Mouse (Mus musculus) mature B cell (primary cell): ENCODE measurements around the gene L1cam.

ENCODE experiments used
- in situ Hi-C: fragments of 300-500 bp; cut with MboI; formaldehyde crosslinking; loops from 2 replicates; pipeline ENCODE4 v1.14.3; 2019

L1cam gene

DNA sequence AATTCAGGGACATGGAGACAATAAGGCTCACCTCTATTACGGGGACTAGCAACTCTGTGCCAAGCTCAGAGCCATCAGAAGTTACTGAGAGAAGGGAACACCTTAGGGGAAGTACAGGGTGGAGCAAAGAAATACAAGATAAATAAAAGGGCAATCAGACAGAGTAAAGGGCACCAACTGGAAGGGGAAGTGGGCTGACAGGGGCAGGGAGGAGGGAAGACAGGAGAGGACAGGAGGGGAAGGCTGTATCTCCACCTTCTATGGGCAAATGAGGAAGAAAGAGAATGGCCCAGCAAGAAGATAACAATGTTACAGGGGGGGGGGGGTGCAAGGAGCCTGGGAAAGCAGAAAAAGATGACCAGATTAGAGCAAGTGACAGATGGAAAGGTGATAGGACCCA lies 18.9 kb downstream of the L1cam start:
- in situ Hi-C loops: no loop called here

DNA sequence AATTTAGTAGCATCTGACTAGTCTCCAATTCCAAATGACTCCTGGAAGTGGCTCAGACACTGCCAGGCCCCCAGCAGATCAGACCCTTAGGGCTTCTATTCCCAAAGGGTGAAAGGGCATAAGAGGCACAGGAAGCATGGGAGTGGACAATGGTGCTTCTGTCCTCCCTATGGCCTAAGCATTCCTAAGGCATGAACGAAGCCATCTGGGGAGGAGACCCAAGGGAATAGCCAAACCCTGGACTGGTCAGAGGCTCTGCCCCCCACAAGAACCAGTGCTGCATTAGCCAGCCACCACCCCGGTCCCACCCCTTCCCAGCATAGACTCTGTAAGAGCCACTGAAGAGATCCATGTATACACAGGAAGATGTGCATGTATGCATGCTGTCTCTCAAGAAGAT lies 20.0 kb downstream of the L1cam start:
- in situ Hi-C loops: no loop called here

DNA sequence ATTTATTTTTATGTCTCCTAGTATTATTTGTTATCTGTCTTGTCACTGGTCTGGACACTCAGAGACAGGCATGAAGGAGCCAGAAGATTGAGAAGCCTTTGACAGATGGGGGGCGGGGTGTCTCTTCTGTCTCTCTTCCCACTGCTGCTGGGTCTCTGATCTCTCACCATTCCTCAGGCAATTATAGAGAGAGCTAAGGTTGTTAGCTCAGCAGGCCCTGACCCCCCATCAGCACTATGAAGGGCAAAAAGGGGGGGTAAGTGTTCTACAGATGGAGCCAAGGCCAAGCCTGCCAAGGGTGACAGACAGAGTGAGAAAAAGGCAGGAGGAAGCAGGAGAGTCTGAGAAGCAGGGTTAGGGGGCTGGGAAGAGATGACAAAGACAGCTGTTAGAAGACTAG lies 23.9 kb downstream of the L1cam start:
- in situ Hi-C loops: no loop called here

DNA sequence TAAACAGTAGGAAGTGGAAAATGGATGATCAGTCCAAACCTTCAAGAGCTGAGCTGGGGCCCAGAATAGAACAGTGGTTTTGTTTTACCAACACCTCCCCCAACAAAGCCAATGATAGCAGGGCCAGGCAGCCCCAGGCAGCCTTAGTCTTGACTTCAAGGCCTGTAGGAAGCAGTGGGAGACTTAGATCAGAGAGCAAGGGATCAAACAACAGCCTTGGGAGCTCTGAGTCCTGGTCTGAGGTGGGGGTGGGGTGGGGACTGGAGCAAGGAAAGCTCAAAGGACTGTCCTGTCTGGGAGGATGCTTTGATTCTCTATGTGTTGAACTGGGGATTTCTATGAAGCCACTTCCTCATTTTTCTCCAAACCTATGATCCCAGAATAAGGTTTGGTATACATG lies 24.4 kb downstream of the L1cam start:
- in situ Hi-C loops: no loop called here

DNA sequence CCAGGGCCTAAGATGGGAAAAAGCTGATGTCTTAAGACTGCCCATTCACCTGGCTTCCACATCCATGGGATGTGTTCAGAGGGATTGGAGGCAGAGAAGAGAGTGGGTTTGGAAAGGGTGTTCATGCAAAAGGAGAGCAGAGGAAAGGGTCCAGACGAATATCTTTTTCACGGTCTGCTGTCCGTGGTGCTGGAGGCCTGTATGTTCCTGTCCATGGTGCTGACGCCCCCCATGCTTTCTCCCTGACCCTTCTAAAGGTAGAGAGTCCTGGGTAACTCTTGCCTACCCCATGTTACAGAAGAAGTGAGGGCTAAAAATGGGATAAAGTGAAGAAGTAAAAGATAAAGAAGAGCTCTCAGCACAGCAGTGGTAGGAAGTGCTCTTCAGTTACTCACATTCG lies 26.6 kb downstream of the L1cam start:
- in situ Hi-C loops: no loop called here

DNA sequence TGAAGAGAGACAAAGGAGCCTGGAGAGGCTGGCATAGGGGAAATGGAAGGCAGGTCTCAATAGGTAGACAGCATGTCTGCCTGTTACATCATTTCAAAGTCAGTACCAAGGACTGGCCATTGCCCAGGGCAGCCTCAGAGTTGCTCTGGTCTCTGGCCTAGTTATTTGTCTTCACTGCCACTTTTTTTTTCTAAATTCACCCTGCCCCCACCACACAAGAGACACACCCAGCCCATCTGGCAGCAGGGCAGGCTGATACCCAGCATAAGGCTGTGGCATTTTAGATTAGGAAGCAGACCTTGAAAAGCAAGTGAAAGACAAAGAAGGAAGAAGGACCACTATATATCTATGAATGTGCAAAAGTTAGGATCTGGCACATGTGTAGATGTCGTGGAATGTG lies 28.1 kb downstream of the L1cam start:
- in situ Hi-C loops: no loop called here

DNA sequence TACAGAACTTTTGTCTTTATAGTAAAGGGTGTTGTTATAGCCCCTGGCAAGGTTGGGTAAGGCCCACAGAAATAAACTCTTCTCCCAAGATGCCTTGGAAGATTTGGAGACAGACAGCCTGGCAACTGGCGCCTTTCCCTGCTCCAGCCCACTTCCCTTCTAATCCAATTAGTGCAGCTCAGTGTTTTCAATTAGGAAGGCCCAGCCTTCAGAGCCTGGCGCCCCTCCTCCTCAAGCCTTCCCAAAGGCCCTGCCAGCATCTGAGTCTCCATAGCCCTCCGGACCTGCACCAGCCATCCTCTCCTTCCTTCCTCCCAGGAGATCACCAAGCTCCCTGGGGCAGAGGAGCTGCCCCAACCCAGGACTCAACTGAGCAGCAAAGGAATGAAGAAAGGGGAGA lies 28.6 kb downstream of the L1cam start:
- in situ Hi-C loops: no loop called here

DNA sequence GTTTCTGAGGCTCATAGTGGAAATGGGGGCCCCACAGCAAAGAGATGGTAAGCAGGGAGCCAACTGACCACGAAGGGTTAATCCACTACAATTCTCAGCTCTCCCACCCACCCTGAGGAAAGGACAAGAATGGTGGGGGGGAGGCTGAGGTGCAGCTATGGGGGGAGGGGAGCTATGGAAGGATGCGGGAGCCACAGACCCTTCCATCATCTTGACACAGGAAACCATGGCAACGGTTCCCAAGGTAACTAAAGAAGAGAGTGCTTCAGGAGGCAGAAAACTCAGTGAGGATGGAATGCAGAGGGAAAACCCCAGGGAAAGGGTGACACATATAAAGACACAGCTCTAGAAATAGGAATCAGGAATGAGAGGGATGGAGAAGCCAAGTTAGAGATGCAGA lies 31.2 kb downstream of the L1cam start:
- in situ Hi-C loops: no loop called here

DNA sequence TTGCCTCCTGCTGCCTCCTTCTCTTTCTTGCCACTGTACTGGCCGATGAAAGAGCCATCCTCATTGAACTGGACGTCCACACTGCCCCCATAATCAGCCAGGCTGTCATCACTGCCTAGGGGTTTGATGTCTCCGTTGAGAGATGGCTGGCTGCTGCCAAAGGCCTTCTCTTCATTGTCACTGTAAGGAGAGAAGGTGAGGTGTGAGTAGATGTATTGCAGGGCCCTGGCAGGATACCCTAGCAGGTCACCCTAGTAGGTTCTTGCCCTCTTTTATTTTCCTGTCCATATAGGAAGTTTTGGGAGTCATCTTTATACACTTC lies 40.9 kb downstream of the L1cam start:
- in situ Hi-C loops: no loop called here

DNA sequence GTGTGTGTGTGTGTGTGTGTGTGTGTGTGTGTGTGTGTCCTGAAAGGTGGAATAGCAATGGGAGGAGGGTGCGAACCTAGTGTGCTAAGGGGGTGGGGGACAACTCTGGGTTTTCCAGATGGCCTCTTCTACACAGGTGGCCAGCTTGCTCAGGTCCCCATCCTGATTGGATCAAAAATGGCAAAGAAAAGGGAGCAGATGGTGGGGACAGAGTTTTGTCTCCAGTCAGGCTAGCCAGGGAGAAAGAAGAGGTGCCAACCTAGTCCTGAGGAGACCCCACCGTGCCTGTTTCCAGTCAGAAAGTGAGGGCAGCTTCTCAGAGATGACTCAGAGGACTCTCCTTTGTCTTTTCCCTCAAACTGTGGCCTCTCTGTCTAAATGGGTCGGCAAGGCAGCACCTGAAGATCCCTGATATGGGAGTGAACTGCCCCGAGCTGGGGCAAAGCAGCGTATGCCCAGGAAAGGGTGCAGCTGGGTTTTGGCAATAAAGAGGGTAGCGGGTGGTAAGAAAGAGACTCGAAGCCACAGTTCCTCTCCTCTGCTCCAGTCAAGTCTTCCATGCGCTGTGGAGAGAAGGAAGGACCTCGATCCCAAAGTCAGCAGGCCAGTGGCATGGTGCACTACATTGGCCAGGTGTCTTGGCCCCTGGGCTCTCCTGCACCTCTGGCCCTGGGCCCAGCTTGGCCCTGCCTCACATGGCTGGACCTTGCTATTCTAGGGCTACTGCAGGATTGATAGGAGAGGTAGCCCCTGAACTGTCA lies 41.4 kb downstream of the L1cam start:
- in situ Hi-C loops: no loop called here

DNA sequence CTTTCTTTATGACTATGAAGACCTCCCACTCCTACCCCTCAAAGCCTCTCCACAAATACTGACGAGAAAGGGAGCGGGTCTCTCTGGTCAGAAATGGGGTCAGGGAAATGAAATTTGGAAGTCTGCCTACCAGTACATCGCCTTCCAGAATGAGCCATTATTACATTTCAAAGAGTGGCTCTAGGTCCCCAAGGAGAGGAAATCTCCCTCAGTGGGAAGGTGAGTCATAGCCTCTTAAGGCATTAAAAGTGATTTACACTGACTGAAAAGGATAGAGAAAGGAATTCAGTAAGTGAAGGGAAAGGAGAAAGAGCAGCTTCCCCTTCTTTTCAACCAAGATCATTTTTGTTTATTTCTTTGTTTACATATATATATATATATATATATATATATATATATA lies 59.2 kb downstream of the L1cam start:
- in situ Hi-C loops: no loop called here

DNA sequence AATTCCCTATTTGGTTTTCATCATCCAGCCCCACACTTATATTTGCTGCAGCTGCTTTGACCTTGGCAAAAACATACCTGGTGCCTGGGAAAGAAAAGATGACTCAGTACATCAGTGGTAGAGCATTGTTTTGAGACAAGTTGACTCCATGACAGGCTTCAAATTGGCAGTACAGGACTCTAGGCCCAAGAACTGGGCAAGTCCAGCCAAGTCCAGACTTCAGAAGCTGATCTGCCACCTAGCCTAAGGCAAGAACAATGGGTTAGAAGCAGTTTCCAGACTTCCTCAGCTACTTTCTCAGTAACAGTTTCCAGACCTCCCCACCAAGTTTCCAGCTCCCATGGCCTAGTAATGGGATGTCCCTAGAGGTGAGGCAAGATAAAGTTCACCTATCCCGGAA lies 60.2 kb downstream of the L1cam start:
- in situ Hi-C loops: no loop called here

DNA sequence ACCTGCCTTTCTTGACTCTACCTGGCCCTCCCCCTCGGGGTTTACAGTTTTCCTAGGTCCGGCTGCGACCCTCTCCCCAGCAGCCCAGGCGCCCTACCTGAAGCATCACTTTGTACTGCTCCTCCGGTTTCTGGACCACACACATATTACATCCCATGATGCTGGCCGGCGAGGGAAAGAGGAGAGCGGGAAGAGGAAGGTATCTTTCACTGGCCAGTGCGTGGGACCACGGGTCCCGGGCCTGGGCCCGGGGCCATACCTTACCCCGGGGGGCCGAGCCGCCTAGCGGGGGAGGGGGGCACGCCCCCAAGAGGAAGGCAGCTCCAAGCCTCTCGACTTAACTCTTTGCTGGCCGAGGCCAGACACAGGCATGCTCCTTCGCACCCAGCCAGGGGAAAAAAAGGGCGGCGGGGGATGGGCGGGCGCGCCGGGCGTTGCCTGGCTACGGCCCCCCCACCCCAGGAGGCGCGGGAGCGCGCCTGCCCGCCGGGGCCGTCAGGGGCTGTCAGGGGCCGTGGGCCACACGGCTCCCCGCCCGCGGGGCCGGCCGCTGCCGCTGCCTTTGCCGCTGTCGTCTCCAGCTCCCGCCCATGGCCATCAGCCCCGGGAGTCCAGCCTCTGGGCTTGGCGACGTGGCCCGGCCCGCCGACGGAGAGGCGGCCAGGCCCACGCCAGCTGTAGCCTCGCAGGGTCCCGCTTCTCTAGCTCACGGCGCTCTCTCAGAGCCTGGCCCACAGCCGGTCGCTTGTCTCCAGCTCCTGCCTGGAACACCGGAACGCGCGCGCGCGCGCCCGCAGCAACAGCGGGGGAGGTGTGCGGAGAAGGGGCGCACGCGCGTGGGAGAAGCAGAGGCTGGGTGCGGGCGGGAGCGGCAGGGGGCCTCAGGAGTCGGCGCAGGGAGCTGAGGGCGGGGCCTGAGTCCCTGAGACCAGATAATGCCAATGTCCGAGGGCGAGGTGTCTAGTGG lies 71.4 kb downstream of the L1cam start, which contains the start of gene Pdzd4:
Gene Pdzd4 (minus strand): TSS at position 785 of the 967 bp plus-strand sequence.
- in situ Hi-C loops: no loop called here

DNA sequence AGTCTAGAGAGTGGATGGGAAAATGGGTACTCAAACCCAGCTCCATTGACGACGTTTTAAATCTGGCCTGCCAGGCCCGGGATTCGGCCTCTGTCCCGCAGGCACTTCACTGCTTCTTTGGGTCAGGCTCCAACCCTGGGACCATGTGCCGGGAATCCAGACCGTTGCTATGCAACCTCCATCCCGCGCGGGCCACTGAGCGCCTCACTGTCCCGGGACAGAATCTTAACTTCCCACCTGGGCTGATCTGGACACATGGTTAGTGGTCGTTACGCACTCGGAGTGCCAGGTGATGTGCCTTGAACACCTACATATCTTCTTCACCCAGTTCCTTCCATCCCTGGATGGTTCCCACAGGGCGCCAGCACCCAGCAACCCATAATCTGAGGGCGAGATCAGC lies 72.2 kb downstream of the L1cam start:
- in situ Hi-C loops: no loop called here

DNA sequence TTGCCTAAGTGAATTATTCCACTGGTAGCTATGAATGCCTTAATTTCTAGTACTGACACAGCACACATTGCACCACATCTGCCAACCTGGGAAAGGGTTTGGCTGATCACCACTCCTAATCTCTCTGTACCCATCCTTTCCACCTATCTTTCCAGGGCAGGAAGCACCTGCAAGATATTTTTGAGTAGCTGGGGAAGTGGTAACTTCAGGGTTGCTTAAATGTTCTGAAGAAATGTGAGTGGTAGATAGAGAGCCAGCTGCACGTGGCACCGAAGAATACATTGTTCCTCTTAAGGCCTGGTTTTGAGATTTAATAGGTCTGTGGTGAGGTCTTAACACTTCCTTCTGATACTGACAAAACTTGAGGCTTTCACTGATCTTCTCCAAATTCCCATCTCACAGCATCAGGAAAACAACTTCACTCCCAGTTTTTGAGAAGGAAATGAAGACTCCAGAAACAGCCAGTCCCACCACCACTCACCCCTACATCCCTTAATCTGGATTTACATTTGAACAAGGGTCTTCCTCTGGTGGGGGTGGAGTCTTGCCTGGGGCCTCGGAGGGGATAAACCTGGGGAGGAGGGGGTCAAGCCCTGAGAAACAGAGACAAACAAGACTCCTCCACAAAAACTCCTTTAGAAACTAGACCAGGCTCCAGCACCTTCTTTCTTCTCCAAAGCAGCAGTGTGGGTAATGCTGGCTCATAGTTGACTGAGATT lies 79.2 kb downstream of the L1cam start:
- in situ Hi-C loops: no loop called here

DNA sequence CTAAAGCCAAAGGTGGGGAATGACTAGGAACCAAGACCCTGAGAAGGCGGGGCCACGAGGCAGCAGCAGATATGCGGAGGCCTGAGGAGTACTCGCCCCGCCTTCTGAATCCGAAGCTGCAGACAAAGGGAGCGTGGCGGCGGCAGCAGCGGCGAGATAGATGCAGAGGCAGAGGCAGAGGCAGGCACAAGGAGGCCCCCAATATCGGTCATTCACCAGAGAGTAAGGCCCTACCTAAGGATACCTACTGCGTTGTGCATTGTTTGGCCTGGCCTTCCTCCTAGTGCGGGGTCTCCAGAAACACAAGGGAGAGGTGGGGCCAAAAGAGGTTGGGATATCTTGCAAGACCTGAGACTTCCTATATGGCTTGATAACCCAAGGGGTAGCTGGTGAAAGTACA lies 80.8 kb downstream of the L1cam start:
- in situ Hi-C loops: no loop called here

DNA sequence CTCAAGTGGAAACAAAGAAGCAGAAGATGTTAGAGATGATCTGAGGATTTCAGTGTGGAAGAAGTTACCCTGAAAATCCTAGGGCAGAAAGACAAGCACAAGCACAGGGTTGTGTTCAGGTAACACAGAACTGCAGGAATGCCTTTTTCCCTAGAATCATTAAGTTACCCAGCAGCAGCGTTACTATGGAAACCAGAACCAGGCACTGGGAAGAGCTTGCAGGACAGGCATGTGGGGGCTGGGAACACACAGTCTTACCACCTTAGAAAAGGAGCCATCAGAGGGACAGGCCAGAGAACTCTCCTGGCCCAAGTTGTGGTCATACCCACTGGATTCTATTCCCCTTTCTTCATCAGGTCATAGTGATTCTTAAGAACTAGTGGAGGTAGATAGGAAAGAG lies 90.1 kb downstream of the L1cam start:
- in situ Hi-C loops: no loop called here
